Mouse (Mus musculus) bone marrow, adult 2 months (tissue): ENCODE results near the gene Tm9sf3. TPM values are rescaled to one million over a fixed set of nuclear protein-coding genes. Genes with fewer than 3 reads are reported as not detected.
A peak's percentile ranks its signal among the peaks of the same experiment; 100 is the strongest.

Source experiments
- H3K27ac ChIP-seq: fragments of 200-500 bp; 2 replicates; pipeline ENCODE4 v1.5.1; 2012; ENCODE audit warnings: low read depth, mild to moderate bottlenecking, control low read depth, inconsistent platforms, low read length; ENCODE audit not compliant: control insufficient read depth, poor library complexity, insufficient read depth
- H3K4me1 ChIP-seq: fragments of 200-500 bp; 2 replicates; pipeline ENCODE4 v1.6.1; 2011; ENCODE audit warnings: low read length; ENCODE audit not compliant: control insufficient read depth, insufficient read depth
- H3K4me3 ChIP-seq: fragments of 200-500 bp; replicated peaks from 2 replicates; pipeline ENCODE3; 2011; ENCODE audit warnings: mild to moderate bottlenecking, low read depth, low read length, control low read depth; ENCODE audit not compliant: control insufficient read depth
- CTCF ChIP-seq: fragments of 200-500 bp; IDR thresholded peaks from 2 replicates; pipeline ENCODE4 v1.5.1; 2011; ENCODE audit warnings: low read length, control low read depth; ENCODE audit not compliant: control insufficient read depth, insufficient read depth
- POLR2A ChIP-seq: fragments of 200-500 bp; IDR thresholded peaks from 2 replicates; pipeline ENCODE4 v1.6.1; 2011; ENCODE audit warnings: low read depth, mild to moderate bottlenecking, control low read depth, low read length, borderline replicate concordance; ENCODE audit not compliant: control insufficient read depth
- WGBS: fragments of 180-500 bp; shearing (Covaris S2); methylation state at CpG from one replicate; pipeline ENCODE4 v1.1.7; 2018; 5-methylcytosine and 5-hydroxymethylcytosine counted together
- polyA plus RNA-seq: library from polyadenylated mRNA; stranded (reverse); fragments of >200 nt; gene quantifications from 2 replicates; pipeline ENCODE4 v1.2.4, GENCODE M21; 2011; ENCODE audit warnings: low replicate concordance; ENCODE audit not compliant: missing spikeins, insufficient read depth, insufficient read length

Gene Tm9sf3
- polyA plus RNA-seq, 1 experiment, result 38.0 TPM

GRCm38 (mm10) chr19:41290952-41291619 is 27.3 kb upstream of the Tm9sf3 start:
- no peaks in the 10 kb centered on the region for H3K4me1 ChIP-seq
- no peak overlapping the region for H3K4me3 ChIP-seq
- H3K27ac ChIP-seq, result no peak overlapping the region
- TF ChIP-seq POLR2A (no peak), CTCF (peak; percentile 73)
- 70% methylated on average over 5 of the region's 5 CpGs for WGBS

DNA sequence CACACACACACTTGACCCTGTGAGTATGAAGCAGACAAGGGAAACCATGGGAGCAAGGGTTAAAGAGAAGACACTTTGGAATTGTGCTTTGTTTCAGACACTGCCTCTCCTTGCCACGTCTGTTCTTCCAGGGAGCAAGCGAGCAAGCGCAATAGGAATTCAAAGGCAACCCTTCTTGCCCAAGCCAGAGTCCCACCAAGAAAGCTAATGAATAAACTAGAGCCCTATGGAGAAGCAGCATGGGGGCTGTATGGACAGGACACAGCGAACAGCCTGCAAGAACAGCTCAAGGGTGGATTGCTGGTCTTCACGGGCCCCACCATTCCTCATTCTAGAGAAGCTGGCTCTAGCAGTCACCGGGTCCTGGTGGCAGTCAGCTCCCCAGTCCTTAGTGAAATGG is 24.8 kb upstream of the Tm9sf3 start:
- no peak for TF ChIP-seq POLR2A
- WGBS, result 89% methylated on average over 6 of the region's 6 CpGs
- H3K4me3 ChIP-seq, result no peak overlapping the region
- H3K27ac ChIP-seq, result no peak overlapping the region
- no peaks in the 10 kb centered on the region for H3K4me1 ChIP-seq

GRCm38 (mm10) chr19:41287224-41287623 is 23.4 kb upstream of the Tm9sf3 start:
- Histone ChIP-seq H3K4me1 (no peaks in the 10 kb centered on the region), H3K27ac (no peak overlapping the region), H3K4me3 (no peak overlapping the region)
- 87% methylated on average over 7 of the region's 7 CpGs for WGBS
- no peak for TF ChIP-seq CTCF
- TF ChIP-seq POLR2A, result no peak

- 69% methylated on average over 6 of the region's 6 CpGs for WGBS
- Histone ChIP-seq H3K4me3 (no peak overlapping the region), H3K27ac (no peak overlapping the region), H3K4me1 (no peaks in the 10 kb centered on the region; the same call in 1 of the 2 replicates)
- no peak for TF ChIP-seq CTCF
Measured at GRCm38 (mm10) chr19:41284515-41284914, 20.7 kb upstream of the Tm9sf3 start.

DNA sequence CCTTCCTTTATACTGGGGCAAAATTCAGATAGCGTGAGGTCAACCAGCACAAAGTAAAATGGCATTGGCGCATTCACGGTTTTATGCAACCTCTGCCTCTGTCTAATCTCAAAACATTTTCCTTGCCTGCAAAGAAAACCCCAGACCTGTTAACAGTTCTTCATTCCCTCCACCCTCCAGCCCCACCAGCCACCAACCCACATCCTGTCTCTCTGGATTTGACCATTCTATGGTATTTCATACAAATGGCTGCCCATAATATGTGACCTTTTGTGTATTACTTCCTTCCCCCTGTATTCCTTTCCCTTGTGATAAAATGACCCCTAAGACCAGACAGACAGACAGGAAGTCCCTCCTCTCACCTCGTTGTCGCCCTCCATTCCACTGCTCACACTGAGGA is 18.9 kb upstream of the Tm9sf3 start:
- whole genome bisulfite sequencing, result 12% methylated on average over 5 of the region's 5 CpGs

GRCm38 (mm10) chr19:41282216-41282615 is 18.4 kb upstream of the Tm9sf3 start:
- Histone ChIP-seq H3K27ac (no peak overlapping the region), H3K4me1 (peaks cover 2% of the 10 kb centered on the region; the same call in 1 of the 2 replicates), H3K4me3 (no peak overlapping the region)
- no peak for TF ChIP-seq CTCF
- no peak for TF ChIP-seq POLR2A
- 78% methylated on average over 4 of the region's 4 CpGs for WGBS

More for the DNA sequence above, 18.9 kb upstream of the Tm9sf3 start:
- Histone ChIP-seq H3K27ac (no peak overlapping the region), H3K4me1 (peaks cover 2% of the 10 kb centered on the region; the same call in 1 of the 2 replicates), H3K4me3 (no peak overlapping the region)
- TF ChIP-seq CTCF (no peak), POLR2A (no peak)

DNA sequence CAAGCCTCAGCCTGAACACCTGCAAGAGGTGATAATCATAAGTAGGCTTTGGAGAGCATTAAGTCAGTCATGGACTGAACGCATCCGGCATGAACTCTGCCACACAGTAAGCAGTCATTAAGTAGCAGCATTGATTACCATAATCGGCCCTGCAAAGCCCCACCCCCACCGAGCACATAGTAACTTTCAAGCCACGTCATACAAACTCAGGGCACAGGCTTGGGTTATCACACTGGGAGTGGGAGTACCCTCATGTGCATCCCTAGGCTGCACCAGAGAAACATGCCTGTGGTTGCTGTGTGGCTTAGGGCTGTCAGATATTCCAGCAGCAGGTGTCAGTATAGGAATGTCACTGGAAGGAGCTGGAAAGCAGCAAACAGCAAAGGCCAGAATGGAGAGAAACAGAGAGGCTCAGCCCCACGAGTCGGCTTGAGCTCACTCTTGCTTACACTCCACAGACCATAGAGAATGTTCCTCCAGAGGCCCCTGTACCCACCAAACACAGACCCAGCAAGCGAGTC is 16.0 kb upstream of the Tm9sf3 start:
- TF ChIP-seq CTCF, result no peak
- TF ChIP-seq POLR2A, result no peak
- 70% methylated on average over 8 of the region's 8 CpGs for WGBS
- Histone ChIP-seq H3K4me1 (peaks cover 2% of the 10 kb centered on the region; the same call in 1 of the 2 replicates), H3K4me3 (no peak overlapping the region), H3K27ac (no peak overlapping the region)

DNA sequence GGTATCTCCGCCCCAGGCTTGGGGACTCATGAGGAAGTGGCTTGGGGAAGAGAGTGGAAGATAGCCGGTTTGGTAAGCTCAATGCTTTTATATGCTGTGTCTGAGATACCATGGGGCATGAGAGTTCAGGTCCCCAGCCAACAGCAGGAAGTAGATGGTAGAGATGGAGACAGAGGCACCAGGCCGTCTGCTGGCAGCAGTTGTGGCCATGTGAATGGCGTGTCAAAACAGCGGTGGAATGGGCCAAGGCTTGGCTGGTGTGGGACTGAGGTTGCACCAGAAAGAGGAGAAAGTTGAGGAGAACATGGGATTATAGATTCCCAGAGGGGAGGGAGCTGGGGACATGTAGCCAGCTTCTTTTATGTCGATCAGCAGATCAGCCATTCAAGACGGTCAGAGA is 14.8 kb upstream of the Tm9sf3 start:
- peak overlapping the region; percentile 12 for H3K4me3 ChIP-seq
- WGBS, result 52% methylated on average over 7 of the region's 7 CpGs

More for the DNA sequence above, 14.8 kb upstream of the Tm9sf3 start:
- peak overlapping the region; percentile 70 for H3K27ac ChIP-seq
- peaks cover 2% of the 10 kb centered on the region; the same call in 1 of the 2 replicates for H3K4me1 ChIP-seq
- TF ChIP-seq POLR2A, result no peak
- TF ChIP-seq CTCF, result no peak
